Mouse (Mus musculus) liver, embryonic 14.5 days (tissue): ENCODE data around the gene Diaph2.

Experiments used
- CTCF ChIP-seq: IDR thresholded peaks from 2 replicates; pipeline ENCODE4 v1.5.1; 2016; ENCODE audit warnings: antibody characterized with exemption, low read depth, control low read depth
- EP300 ChIP-seq: IDR thresholded peaks from 2 replicates; pipeline ENCODE4 v1.6.1; 2016; ENCODE audit warnings: antibody characterized with exemption, low read depth

DNA sequence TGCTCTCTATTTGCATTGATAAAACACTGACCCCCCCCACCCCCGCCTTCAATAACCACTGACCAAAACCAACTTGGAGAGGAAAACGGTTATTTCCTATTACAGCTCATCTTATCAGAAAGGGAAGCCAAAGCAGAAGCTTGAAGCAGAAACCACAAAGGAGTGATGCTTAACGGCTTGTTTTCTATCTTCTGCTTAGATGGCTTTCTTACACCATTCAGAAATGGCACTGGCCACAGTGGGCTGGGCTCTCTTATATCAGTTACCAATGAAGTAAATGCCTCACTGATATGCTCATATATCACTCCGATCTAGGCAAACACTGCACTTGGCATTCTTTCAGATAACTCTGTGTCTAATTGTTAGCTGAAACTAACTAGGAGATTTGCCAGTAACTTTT is 463.2 kb downstream of the Diaph2 start:
- TF ChIP-seq CTCF = no peak
- TF ChIP-seq EP300 = no peak
